Mouse (Mus musculus): Measurements from ENCODE around the gene Thtpa.

The Thtpa gene

GRCm38 (mm10) chr14:55148363-55148915 is 53.9 kb downstream of the Thtpa start:
- peak; percentile 66 for DNase-seq
